Mouse (Mus musculus) cerebellum, postnatal 4 days (tissue): Measurements from ENCODE around the gene Dhh.
"Not testable (repeated sequence)": the region's sequence is repeated elsewhere in the genome, so short reads cannot be mapped to it uniquely, and the experiment has no call there.

Experiments used
- DNase-seq, 2 experiments: peaks; one replicate each; pipeline ENCODE4 v3.0.0; 2022; ENCODE audit warnings: low spot score in 2 of 2, mixed read lengths in 1 of 2

Dhh gene

GRCm38 (mm10) chr15:98897928-98898800, at the start of gene Dhh:
TSS of gene Dhh (minus strand) at chr15:98898540.
- DNase-seq: no peak

GRCm38 (mm10) chr15:98947884-98948283, 49.5 kb upstream of the Dhh start:
- no peak for DNase-seq

GRCm38 (mm10) chr15:98943133-98943532, 44.8 kb upstream of the Dhh start:
- DNase-seq: no peak

GRCm38 (mm10) chr15:98942081-98942480, 43.7 kb upstream of the Dhh start:
- DNase-seq: no peak

DNA sequence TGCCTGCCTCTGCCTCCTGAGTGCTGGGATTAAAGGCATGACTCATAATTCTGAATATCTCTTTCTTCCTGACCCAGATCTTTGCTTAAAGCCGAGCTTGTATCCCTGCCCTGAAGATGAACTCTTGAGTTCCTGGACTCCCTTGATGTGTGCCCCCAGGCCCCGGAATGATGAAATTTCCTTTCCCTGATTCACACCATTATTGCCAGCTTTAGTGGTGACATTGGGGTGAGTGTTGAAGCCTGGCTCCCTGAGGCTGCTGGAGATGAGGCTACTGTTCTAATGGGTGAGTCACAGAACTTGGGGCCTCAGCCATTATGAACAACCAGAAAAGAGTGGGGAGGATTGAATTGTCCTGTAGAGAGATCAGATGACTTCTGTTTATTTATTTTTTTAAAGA, 43.2 kb upstream of the Dhh start:
- no peak for DNase-seq

DNA sequence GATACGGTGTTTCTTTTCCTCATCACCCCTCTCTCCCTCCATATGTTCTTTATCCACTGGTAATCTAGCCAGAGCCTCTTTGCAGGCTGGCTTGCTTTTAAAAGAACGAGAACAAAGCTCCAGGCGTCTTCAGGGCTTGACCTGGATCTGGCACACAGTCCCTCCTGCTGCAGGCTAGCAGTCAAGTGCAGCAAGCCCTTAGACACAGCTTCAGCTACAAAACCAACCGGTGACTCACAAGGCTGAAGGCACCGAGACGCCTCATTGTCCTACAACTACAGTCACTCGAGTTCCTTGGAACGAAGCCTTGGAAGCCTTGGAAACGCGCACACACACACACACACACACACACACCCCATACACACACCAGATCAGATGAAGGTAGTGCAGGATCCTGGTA, 42.5 kb upstream of the Dhh start:
- no peak for DNase-seq

GRCm38 (mm10) chr15:98934217-98934839, 36.0 kb upstream of the Dhh start, which contains the start of gene Tuba1b:
TSS of gene Tuba1b (minus strand) at chr15:98934565.
- peak; percentile 81 to 90 for DNase-seq

DNA sequence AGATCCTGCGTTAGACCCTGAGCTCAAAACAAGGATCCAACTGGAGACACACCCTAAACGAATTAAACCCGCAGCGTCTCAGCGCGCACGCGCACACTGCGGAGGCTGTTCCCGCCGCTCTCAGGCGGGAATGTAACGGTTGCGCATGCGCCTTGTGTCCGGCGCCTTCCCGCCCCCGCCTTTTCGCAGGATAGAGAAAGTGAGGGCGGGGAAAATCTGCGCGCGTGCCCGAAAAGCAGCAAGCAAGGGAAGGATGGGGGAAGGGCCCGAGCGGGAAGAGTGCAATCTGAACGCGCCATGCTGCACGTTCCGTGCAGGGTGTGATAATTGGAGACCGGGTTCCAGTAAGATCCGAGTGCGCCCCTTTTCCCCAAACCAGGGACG, 35.5 kb upstream of the Dhh start:
- peak; percentile 83 to 96 for DNase-seq

- DNase-seq: not testable (repeated sequence)
Measured at GRCm38 (mm10) chr15:98933004-98933671, 34.8 kb upstream of the Dhh start.

- DNase-seq: no peak
Measured at GRCm38 (mm10) chr15:98930998-98931397, 32.7 kb upstream of the Dhh start.

- no peak for DNase-seq
Measured at GRCm38 (mm10) chr15:98930017-98930734, 31.8 kb upstream of the Dhh start.

DNA sequence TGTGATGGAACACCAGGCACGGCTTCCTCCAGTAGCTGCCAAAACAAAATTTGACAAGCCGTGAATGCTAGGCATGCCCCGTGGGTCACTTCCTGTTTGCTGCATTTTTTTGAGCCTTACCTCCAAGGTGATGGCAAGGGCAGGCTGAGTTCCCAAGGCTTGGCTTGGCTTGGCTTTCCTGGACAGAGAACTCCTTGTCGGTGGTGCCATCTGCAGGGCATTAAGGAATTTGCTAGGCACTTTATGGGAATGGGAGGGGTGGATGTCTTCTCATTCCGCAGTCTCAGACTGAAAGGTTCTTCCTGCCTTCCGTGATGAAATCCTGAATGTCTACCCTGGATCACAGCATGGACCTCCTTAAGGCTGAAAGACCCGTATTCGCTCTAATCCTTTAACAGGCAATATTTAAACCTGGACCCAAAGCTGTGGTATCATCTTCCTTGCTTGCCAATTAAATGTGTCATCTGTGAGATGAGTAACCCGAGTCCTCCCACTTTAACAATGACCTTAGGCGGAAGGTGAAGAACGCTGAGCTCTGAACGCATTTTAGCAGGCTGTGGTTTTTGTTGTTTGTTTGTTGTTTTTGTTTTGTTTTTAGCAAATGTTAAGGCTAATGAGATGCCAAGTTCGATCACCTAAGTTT, 30.4 kb upstream of the Dhh start:
- DNase-seq: peak; percentile 40 to 69

- DNase-seq: no peak
Measured at GRCm38 (mm10) chr15:98927566-98927965, 29.2 kb upstream of the Dhh start.

- no peak for DNase-seq
Measured at GRCm38 (mm10) chr15:98924682-98925081, 26.3 kb upstream of the Dhh start.

DNA sequence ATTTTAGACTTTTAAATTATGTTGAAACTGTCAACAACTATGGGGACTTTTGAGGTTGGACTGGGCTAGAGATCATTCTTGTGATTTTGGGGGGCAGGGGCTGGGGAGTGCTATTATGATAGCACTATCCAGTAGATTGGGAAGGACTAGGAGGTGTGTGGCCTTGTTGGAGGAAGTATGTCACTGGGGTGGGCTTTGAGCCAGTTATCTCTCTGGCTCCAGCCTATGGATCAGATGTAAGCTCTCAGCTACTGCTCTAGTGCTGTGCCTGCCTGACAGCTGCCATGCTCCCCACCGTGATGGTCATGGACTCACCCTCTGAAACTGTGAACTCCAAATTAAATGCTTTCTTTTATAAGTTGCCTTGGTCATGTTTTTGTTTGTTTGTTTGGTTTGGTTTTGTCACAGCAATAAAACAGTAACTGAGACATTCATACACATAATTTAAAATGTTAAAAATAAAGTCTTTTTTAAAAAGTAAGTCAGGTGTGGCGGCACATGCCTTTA, 24.7 kb upstream of the Dhh start:
- no peak for DNase-seq

DNA sequence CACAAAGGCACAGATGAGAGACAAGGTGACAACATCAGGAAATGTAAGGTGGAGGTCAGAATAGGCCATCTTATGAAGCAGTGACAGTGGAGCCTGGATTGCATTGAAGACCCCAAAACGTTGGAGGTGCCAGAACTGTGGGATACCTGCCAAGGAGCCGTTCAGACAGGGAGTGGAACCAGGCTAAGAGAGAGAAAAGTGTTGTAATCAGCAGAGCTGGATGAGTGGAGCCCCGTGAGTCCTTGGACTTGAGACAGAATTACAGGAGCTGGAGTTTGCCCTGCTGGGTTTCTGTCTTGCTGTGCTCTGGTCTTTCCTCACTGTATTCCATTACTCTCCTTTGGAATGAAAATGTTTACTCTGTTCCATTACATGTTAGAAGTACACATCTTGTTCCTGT, 24.2 kb upstream of the Dhh start:
- DNase-seq: no peak

DNA sequence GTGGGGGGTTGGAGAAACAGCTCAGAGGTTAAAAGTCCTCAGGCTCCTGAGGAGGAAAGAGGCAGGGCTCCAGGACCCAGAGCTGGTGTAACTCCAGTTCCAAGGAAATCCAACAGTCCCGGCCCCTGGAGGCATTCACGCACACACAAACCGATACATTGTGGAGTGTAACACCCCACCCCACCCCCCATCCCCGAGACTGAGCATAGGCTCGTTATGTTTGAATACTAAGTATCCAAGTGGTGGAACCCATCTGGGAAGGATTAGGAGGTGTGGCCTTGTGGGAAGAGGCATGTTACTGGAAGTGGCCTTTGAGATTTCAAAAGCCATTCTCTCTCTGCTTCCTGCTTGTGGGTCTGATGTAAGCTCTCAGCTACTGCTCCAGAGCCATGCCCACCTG, 23.2 kb upstream of the Dhh start:
- DNase-seq: no peak

DNA sequence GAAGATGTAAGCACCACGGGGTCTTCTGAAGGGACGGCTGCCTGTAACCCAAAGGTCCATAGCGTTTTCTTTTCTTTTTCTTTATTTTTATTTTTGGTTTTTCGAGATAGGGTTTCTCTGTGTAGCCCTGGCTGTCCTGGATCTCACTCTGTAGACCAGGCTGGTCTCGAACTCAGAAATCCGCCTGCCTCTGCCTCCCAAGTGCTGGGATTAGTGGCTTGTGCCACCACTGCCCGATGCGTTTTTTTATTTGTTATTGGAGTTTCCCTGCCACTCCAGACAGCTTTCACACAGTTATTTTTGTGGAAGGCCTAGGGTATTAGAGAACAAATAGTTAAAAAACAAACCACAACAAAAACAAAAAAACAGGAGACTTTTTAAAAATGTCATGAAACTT, 20.2 kb upstream of the Dhh start:
- not testable (repeated sequence) for DNase-seq

- peak; percentile 94 to 99 for DNase-seq
Measured at GRCm38 (mm10) chr15:98917538-98918498, 19.5 kb upstream of the Dhh start, which contains the start of gene Lmbr1l. TSS of gene Lmbr1l (minus strand) at chr15:98918231.

- no peak for DNase-seq
Measured at GRCm38 (mm10) chr15:98917091-98917490, 18.8 kb upstream of the Dhh start.
